Mouse (Mus musculus) liver, embryonic 12.5 days (tissue): ENCODE measurements around the gene Esrrb. TPM values are rescaled to one million over a fixed set of nuclear protein-coding genes. Genes with fewer than 3 reads are reported as not detected.

Experiments
- ATAC-seq: fragments of 200-750 bp; cut with Nextera tagmentation; 2 replicates; pipeline ENCODE4 v1.8.0; 2017; ENCODE audit warnings: moderate number of reproducible peaks, mild to moderate bottlenecking, moderate library complexity
- H3K27ac ChIP-seq: fragments of 300-500 bp; sonication (generic); 2 replicates; pipeline ENCODE4 v1.5.1; 2016; ENCODE audit warnings: mild to moderate bottlenecking
- H3K27me3 ChIP-seq: fragments of 300-500 bp; sonication (generic); replicated peaks from 2 replicates; pipeline ENCODE4 v1.6.1; 2016; ENCODE audit warnings: mild to moderate bottlenecking, moderate library complexity
- H3K36me3 ChIP-seq: fragments of 300-500 bp; sonication (generic); 2 replicates; pipeline ENCODE4 v1.6.1; 2016; ENCODE audit warnings: mild to moderate bottlenecking, moderate library complexity
- H3K4me1 ChIP-seq: fragments of 300-500 bp; sonication (generic); 2 replicates; pipeline ENCODE4 v1.6.1; 2016
- H3K4me2 ChIP-seq: fragments of 300-500 bp; sonication (generic); 2 replicates; pipeline ENCODE4 v1.6.1; 2016; ENCODE audit warnings: mild to moderate bottlenecking, moderate library complexity
- H3K4me3 ChIP-seq: fragments of 300-500 bp; sonication (generic); 2 replicates; pipeline ENCODE4 v1.5.1; 2016; ENCODE audit warnings: mild to moderate bottlenecking, moderate library complexity
- H3K9ac ChIP-seq: fragments of 300-500 bp; sonication (generic); 2 replicates; pipeline ENCODE4 v1.6.1; 2016; ENCODE audit warnings: mild to moderate bottlenecking, moderate library complexity
- H3K9me3 ChIP-seq: fragments of 300-500 bp; sonication (generic); replicated peaks from 2 replicates; pipeline ENCODE4 v1.6.1; 2016; ENCODE audit warnings: mild to moderate bottlenecking, moderate library complexity
- WGBS: fragments of 180-500 bp; shearing (Covaris S2); methylation state at CpG from one replicate; pipeline ENCODE4 v1.1.7; 2016; ENCODE audit not compliant: insufficient replicate concordance; 5-methylcytosine and 5-hydroxymethylcytosine counted together
- polyA plus RNA-seq: library from polyadenylated mRNA; unstranded; fragments of >200 nt; fragmentation: Nextera tagmentation; extraction: Ambion mirVana; gene quantifications from 2 replicates; pipeline ENCODE4 v1.2.1, GENCODE M21; 2016

Gene Esrrb
- polyA plus RNA-seq, 1 experiment from 2014 or later, result 0.07 TPM

GRCm38 (mm10) chr12:86507741-86508140 lies 146.8 kb downstream of the Esrrb start:
- H3K27ac ChIP-seq, result no peak overlapping the region
- no peak for ATAC-seq
- WGBS, result 70% methylated on average over 10 of the region's 10 CpGs
- H3K27me3 ChIP-seq, result no peaks in the 10 kb centered on the region
- H3K4me2 ChIP-seq, result no peak overlapping the region
- no peaks in the 10 kb centered on the region for H3K4me1 ChIP-seq
- no peaks in the 10 kb centered on the region for H3K9me3 ChIP-seq
- H3K4me3 ChIP-seq, result no peak overlapping the region
- no peaks in the 10 kb centered on the region for H3K36me3 ChIP-seq
- H3K9ac ChIP-seq, result no peak overlapping the region

- ATAC-seq, result no peak
- no peaks in the 10 kb centered on the region for H3K9me3 ChIP-seq
- no peaks in the 10 kb centered on the region for H3K36me3 ChIP-seq
- H3K27ac ChIP-seq, result no peak overlapping the region
- no peaks in the 10 kb centered on the region for H3K27me3 ChIP-seq
- H3K4me3 ChIP-seq, result no peak overlapping the region
- 55% methylated on average over 6 of the region's 6 CpGs for WGBS
- no peaks in the 10 kb centered on the region for H3K4me1 ChIP-seq
- no peak overlapping the region for H3K4me2 ChIP-seq
- H3K9ac ChIP-seq, result no peak overlapping the region
These were observed 147.5 kb downstream of the Esrrb start for GRCm38 (mm10) chr12:86508313-86508988.

- H3K9me3 ChIP-seq, result no peaks in the 10 kb centered on the region
- WGBS, result 56% methylated on average over 13 of the region's 13 CpGs
- H3K36me3 ChIP-seq, result no peaks in the 10 kb centered on the region
- no peak overlapping the region for H3K4me3 ChIP-seq
- no peak overlapping the region for H3K27ac ChIP-seq
- H3K4me1 ChIP-seq, result no peaks in the 10 kb centered on the region
- ATAC-seq, result no peak
- no peaks in the 10 kb centered on the region for H3K27me3 ChIP-seq
- H3K9ac ChIP-seq, result no peak overlapping the region
- no peak overlapping the region for H3K4me2 ChIP-seq
These were observed 148.7 kb downstream of the Esrrb start for GRCm38 (mm10) chr12:86509295-86510279.

GRCm38 (mm10) chr12:86512335-86512734 lies 151.4 kb downstream of the Esrrb start:
- no peak overlapping the region for H3K27ac ChIP-seq
- no peak overlapping the region for H3K9ac ChIP-seq
- H3K9me3 ChIP-seq, result no peaks in the 10 kb centered on the region
- 68% methylated on average over 3 of the region's 3 CpGs for WGBS
- no peak overlapping the region for H3K4me3 ChIP-seq
- no peaks in the 10 kb centered on the region for H3K27me3 ChIP-seq
- no peak for ATAC-seq
- H3K4me2 ChIP-seq, result no peak overlapping the region
- no peaks in the 10 kb centered on the region for H3K36me3 ChIP-seq
- no peaks in the 10 kb centered on the region for H3K4me1 ChIP-seq

- Histone ChIP-seq H3K9me3 (no peaks in the 10 kb centered on the region), H3K4me2 (no peak overlapping the region), H3K9ac (no peak overlapping the region), H3K27ac (no peak overlapping the region), H3K4me3 (no peak overlapping the region), H3K36me3 (no peaks in the 10 kb centered on the region), H3K27me3 (peaks cover 3% of the 10 kb centered on the region; the same call in 1 of the 2 replicates), H3K4me1 (no peaks in the 10 kb centered on the region)
- 29% methylated on average over 4 of the region's 4 CpGs for WGBS
- ATAC-seq, result no peak
These were observed 152.7 kb downstream of the Esrrb start for GRCm38 (mm10) chr12:86513596-86513995.

- WGBS, result 48% methylated on average over 5 of the region's 5 CpGs
- no peaks in the 10 kb centered on the region for H3K36me3 ChIP-seq
- H3K4me3 ChIP-seq, result no peak overlapping the region
- no peaks in the 10 kb centered on the region for H3K9me3 ChIP-seq
- H3K27ac ChIP-seq, result no peak overlapping the region
- peaks cover 18% of the 10 kb centered on the region for H3K27me3 ChIP-seq
- no peak overlapping the region for H3K9ac ChIP-seq
- no peak for ATAC-seq
- H3K4me2 ChIP-seq, result no peak overlapping the region
- no peaks in the 10 kb centered on the region for H3K4me1 ChIP-seq
These were observed 155.7 kb downstream of the Esrrb start for GRCm38 (mm10) chr12:86516602-86517001.

GRCm38 (mm10) chr12:86517721-86518120 lies 156.8 kb downstream of the Esrrb start:
- 61% methylated on average over 6 of the region's 6 CpGs for WGBS
- Histone ChIP-seq H3K4me2 (no peak overlapping the region), H3K4me3 (no peak overlapping the region), H3K4me1 (no peaks in the 10 kb centered on the region), H3K9ac (no peak overlapping the region), H3K9me3 (no peaks in the 10 kb centered on the region), H3K27ac (no peak overlapping the region), H3K36me3 (no peaks in the 10 kb centered on the region), H3K27me3 (peaks cover 18% of the 10 kb centered on the region)
- ATAC-seq, result no peak

- Histone ChIP-seq H3K27ac (no peak overlapping the region), H3K27me3 (peaks cover 18% of the 10 kb centered on the region), H3K4me1 (no peaks in the 10 kb centered on the region), H3K36me3 (no peaks in the 10 kb centered on the region), H3K9ac (no peak overlapping the region), H3K4me3 (no peak overlapping the region), H3K9me3 (no peaks in the 10 kb centered on the region), H3K4me2 (no peak overlapping the region)
- ATAC-seq, result no peak
- 24% methylated on average over 18 of the region's 18 CpGs for WGBS
These were observed 157.8 kb downstream of the Esrrb start for GRCm38 (mm10) chr12:86518746-86519145.

GRCm38 (mm10) chr12:86534283-86534682 lies 173.4 kb downstream of the Esrrb start:
- no peaks in the 10 kb centered on the region for H3K27me3 ChIP-seq
- ATAC-seq, result no peak
- WGBS, result 47% methylated on average over 2 of the region's 2 CpGs
- no peaks in the 10 kb centered on the region for H3K4me1 ChIP-seq
- no peak overlapping the region for H3K9ac ChIP-seq
- no peak overlapping the region for H3K4me3 ChIP-seq
- H3K4me2 ChIP-seq, result no peak overlapping the region
- no peaks in the 10 kb centered on the region for H3K9me3 ChIP-seq
- no peaks in the 10 kb centered on the region for H3K36me3 ChIP-seq
- H3K27ac ChIP-seq, result no peak overlapping the region

- Histone ChIP-seq H3K4me2 (no peak overlapping the region), H3K9me3 (no peaks in the 10 kb centered on the region), H3K27me3 (no peaks in the 10 kb centered on the region; the same call in 1 of the 2 replicates), H3K4me1 (no peaks in the 10 kb centered on the region), H3K36me3 (no peaks in the 10 kb centered on the region), H3K4me3 (no peak overlapping the region), H3K9ac (no peak overlapping the region), H3K27ac (no peak overlapping the region)
- ATAC-seq, result no peak
These were observed 176.9 kb downstream of the Esrrb start for GRCm38 (mm10) chr12:86537799-86538198.

GRCm38 (mm10) chr12:86538711-86539110 lies 177.8 kb downstream of the Esrrb start:
- no peaks in the 10 kb centered on the region for H3K36me3 ChIP-seq
- WGBS, result 49% methylated on average over 4 of the region's 4 CpGs
- H3K4me1 ChIP-seq, result no peaks in the 10 kb centered on the region
- no peak overlapping the region for H3K9ac ChIP-seq
- H3K4me3 ChIP-seq, result no peak overlapping the region
- ATAC-seq, result no peak
- H3K27me3 ChIP-seq, result no peaks in the 10 kb centered on the region; the same call in 1 of the 2 replicates
- no peaks in the 10 kb centered on the region for H3K9me3 ChIP-seq
- no peak overlapping the region for H3K27ac ChIP-seq
- H3K4me2 ChIP-seq, result no peak overlapping the region

GRCm38 (mm10) chr12:86539511-86539910 lies 178.6 kb downstream of the Esrrb start:
- H3K4me3 ChIP-seq, result no peak overlapping the region
- no peaks in the 10 kb centered on the region for H3K9me3 ChIP-seq
- H3K27ac ChIP-seq, result no peak overlapping the region
- 60% methylated on average over 4 of the region's 4 CpGs for WGBS
- no peaks in the 10 kb centered on the region for H3K4me1 ChIP-seq
- H3K9ac ChIP-seq, result no peak overlapping the region
- H3K36me3 ChIP-seq, result no peaks in the 10 kb centered on the region
- ATAC-seq, result no peak
- H3K4me2 ChIP-seq, result no peak overlapping the region
- H3K27me3 ChIP-seq, result no peaks in the 10 kb centered on the region; the same call in 1 of the 2 replicates
